Mouse (Mus musculus) MEL (cell line): ENCODE results near the gene Fcrl5. TPM values are rescaled to one million over a fixed set of nuclear protein-coding genes. Genes with fewer than 3 reads are reported as not detected.

Source experiments
- DNase-seq: peaks from one replicate; pipeline ENCODE4 v3.0.0; 2011; ENCODE audit warnings: low read depth, low spot score
- H3K27ac ChIP-seq: 2 replicates; pipeline ENCODE4 v1.5.1; 2012; ENCODE audit warnings: low read depth, mild to moderate bottlenecking, control low read depth, low read length, moderate library complexity; ENCODE audit not compliant: control insufficient read depth
- H3K27me3 ChIP-seq, 2 experiments: fragments of 150-350 bp in 1 of 2; sonication (generic) in 1 of 2; 2 replicates each; pipeline ENCODE4 v1.6.1; 2012; ENCODE audit warnings: low read length in 2 of 2, mild to moderate bottlenecking in 2 of 2, improper control_type of control experiment in 1 of 2, moderate library complexity in 1 of 2; ENCODE audit not compliant: insufficient read depth in 2 of 2, control insufficient read depth in 1 of 2
- H3K36me3 ChIP-seq, 2 experiments: 2 replicates each; pipeline ENCODE4 v1.6.1; 2012 to 2014; ENCODE audit warnings: low read length in 2 of 2, improper control_type of control experiment in 1 of 2, inconsistent platforms in 1 of 2, mild to moderate bottlenecking in 1 of 2; ENCODE audit not compliant: insufficient read depth in 2 of 2, control insufficient read depth in 1 of 2
- H3K4me1 ChIP-seq, 2 experiments: fragments of 150-350 bp in 1 of 2; sonication (generic) in 1 of 2; 2 replicates each; pipeline ENCODE4 v1.6.1; 2012; ENCODE audit warnings: low read length in 2 of 2, improper control_type of control experiment in 1 of 2, mild to moderate bottlenecking in 1 of 2; ENCODE audit not compliant: insufficient read depth in 2 of 2, control insufficient read depth in 1 of 2
- H3K4me3 ChIP-seq, 2 experiments: fragments of 150-350 bp in 1 of 2; sonication (generic) in 1 of 2; 2 replicates each; pipeline ENCODE4 v1.5.1; 2012; ENCODE audit warnings: low read depth in 2 of 2, low read length in 2 of 2, mild to moderate bottlenecking in 2 of 2, moderate library complexity in 2 of 2, control low read depth in 1 of 2, improper control_type of control experiment in 1 of 2; ENCODE audit not compliant: control insufficient read depth in 1 of 2, insufficient read depth in 1 of 2
- H3K79me2 ChIP-seq: 2 replicates; pipeline ENCODE4 v1.6.1; 2012; ENCODE audit warnings: mild to moderate bottlenecking, low read length, moderate library complexity; ENCODE audit not compliant: control insufficient read depth, poor library complexity, insufficient read depth
- H3K9ac ChIP-seq: 2 replicates; pipeline ENCODE4 v1.6.1; 2012; ENCODE audit warnings: low read depth, mild to moderate bottlenecking, control low read depth, low read length, moderate library complexity; ENCODE audit not compliant: control insufficient read depth, poor library complexity, severe bottlenecking
- H3K9me3 ChIP-seq: fragments of 150-350 bp; sonication (generic); replicated peaks from 2 replicates; pipeline ENCODE4 v1.6.1; 2012; ENCODE audit warnings: mild to moderate bottlenecking, low read length, improper control_type of control experiment, moderate library complexity; ENCODE audit not compliant: insufficient read depth
- BHLHE40 ChIP-seq: IDR thresholded peaks from 2 replicates; pipeline ENCODE4 v1.6.1; 2012; ENCODE audit warnings: low read depth, mild to moderate bottlenecking, inconsistent platforms, low read length, improper control_type of control experiment, borderline replicate concordance
- CHD1 ChIP-seq: IDR thresholded peaks from 2 replicates; pipeline ENCODE4 v1.6.1; 2012; ENCODE audit warnings: low read depth, mild to moderate bottlenecking, inconsistent platforms, low read length, improper control_type of control experiment
- CHD2 ChIP-seq: IDR thresholded peaks from 2 replicates; pipeline ENCODE4 v1.6.1; 2011; ENCODE audit warnings: low read length, improper control_type of control experiment
- CTCF ChIP-seq, 3 experiments: IDR thresholded peaks in 2 of 3; conservative IDR thresholded peaks in 1 of 3; 2 replicates each; pipeline ENCODE4 v1.5.1; 2011 to 2012; ENCODE audit warnings: low read length in 3 of 3, low read depth in 2 of 3, mild to moderate bottlenecking in 2 of 3, improper control_type of control experiment in 1 of 3, inconsistent platforms in 1 of 3, mixed read lengths in 1 of 3, moderate library complexity in 1 of 3; ENCODE audit not compliant: control insufficient read depth in 1 of 3, insufficient read depth in 1 of 3, poor library complexity in 1 of 3, severe bottlenecking in 1 of 3
- E2F4 ChIP-seq: IDR thresholded peaks from 2 replicates; pipeline ENCODE4 v1.6.1; 2011; ENCODE audit warnings: low read depth, low read length, improper control_type of control experiment, borderline replicate concordance
- ELF1 ChIP-seq: IDR thresholded peaks from 2 replicates; pipeline ENCODE4 v1.6.1; 2014; ENCODE audit warnings: low read depth, mild to moderate bottlenecking, inconsistent platforms, low read length, improper control_type of control experiment, moderate library complexity
- EP300 ChIP-seq, 2 experiments: IDR thresholded peaks; 2 replicates each; pipeline ENCODE4 v1.6.1; 2011; ENCODE audit warnings: improper control_type of control experiment in 2 of 2, low read length in 2 of 2, low read depth in 1 of 2, mild to moderate bottlenecking in 1 of 2
- ETS1 ChIP-seq: IDR thresholded peaks from 2 replicates; pipeline ENCODE4 v1.6.1; 2012; ENCODE audit warnings: low read depth, mild to moderate bottlenecking, inconsistent platforms, low read length, improper control_type of control experiment, moderate library complexity
- GABPA ChIP-seq: IDR thresholded peaks from 2 replicates; pipeline ENCODE4 v1.6.1; 2012; ENCODE audit warnings: low read depth, mild to moderate bottlenecking, inconsistent platforms, low read length, improper control_type of control experiment, moderate library complexity
- GATA1 ChIP-seq: IDR thresholded peaks from 2 replicates; pipeline ENCODE4 v1.6.1; 2011; ENCODE audit warnings: low read depth, low read length, improper control_type of control experiment
- HCFC1 ChIP-seq: IDR thresholded peaks from 2 replicates; pipeline ENCODE4 v1.6.1; 2012; ENCODE audit warnings: low read depth, mild to moderate bottlenecking, inconsistent platforms, low read length, improper control_type of control experiment, moderate library complexity
- JUND ChIP-seq: IDR thresholded peaks from 2 replicates; pipeline ENCODE4 v1.6.1; 2011; ENCODE audit warnings: low read depth, mild to moderate bottlenecking, improper control_type of control experiment, low read length
- KAT2A ChIP-seq: conservative IDR thresholded peaks from 2 replicates; pipeline ENCODE4 v1.6.1; 2012; ENCODE audit warnings: low read depth, low read length, improper control_type of control experiment, inconsistent platforms
- MAFK ChIP-seq: IDR thresholded peaks from 2 replicates; pipeline ENCODE4 v1.6.1; 2011; ENCODE audit warnings: low read depth, mild to moderate bottlenecking, low read length, improper control_type of control experiment, borderline replicate concordance
- MAZ ChIP-seq: IDR thresholded peaks from 2 replicates; pipeline ENCODE4 v1.6.1; 2012; ENCODE audit warnings: low read depth, mild to moderate bottlenecking, inconsistent platforms, low read length, improper control_type of control experiment
- MXI1 ChIP-seq: IDR thresholded peaks from 2 replicates; pipeline ENCODE4 v1.6.1; 2011; ENCODE audit warnings: mild to moderate bottlenecking, low read depth, low read length, improper control_type of control experiment
- MYB ChIP-seq: IDR thresholded peaks from 2 replicates; pipeline ENCODE4 v1.6.1; 2011; ENCODE audit warnings: mild to moderate bottlenecking, low read depth, low read length, improper control_type of control experiment
- MYC ChIP-seq: IDR thresholded peaks from 2 replicates; pipeline ENCODE4 v1.6.1; 2011; ENCODE audit warnings: low read depth, mild to moderate bottlenecking, low read length, improper control_type of control experiment, moderate library complexity
- NELFE ChIP-seq: IDR thresholded peaks from 2 replicates; pipeline ENCODE4 v1.6.1; 2011; ENCODE audit warnings: low read depth, low read length, improper control_type of control experiment
- NRF1 ChIP-seq: IDR thresholded peaks from 2 replicates; pipeline ENCODE4 v1.6.1; 2014; ENCODE audit warnings: low read depth, mild to moderate bottlenecking, inconsistent platforms, low read length, improper control_type of control experiment, moderate library complexity; ENCODE audit not compliant: poor library complexity, insufficient read depth, severe bottlenecking
- POLR2A ChIP-seq, 2 experiments: IDR thresholded peaks; 2 replicates each; pipeline ENCODE4 v1.6.1; 2011 to 2012; ENCODE audit warnings: low read length in 2 of 2, mild to moderate bottlenecking in 2 of 2, control low read depth in 1 of 2, improper control_type of control experiment in 1 of 2, low read depth in 1 of 2, moderate library complexity in 1 of 2; ENCODE audit not compliant: control insufficient read depth in 1 of 2, insufficient read depth in 1 of 2, poor library complexity in 1 of 2
- POLR2AphosphoS2 ChIP-seq: IDR thresholded peaks from 2 replicates; pipeline ENCODE4 v1.6.1; 2011; ENCODE audit warnings: low read length, improper control_type of control experiment
- POLR2AphosphoS5 ChIP-seq: IDR thresholded peaks from 2 replicates; pipeline ENCODE4 v1.6.1; 2012; ENCODE audit warnings: low read depth, borderline replicate concordance, mild to moderate bottlenecking, inconsistent platforms, low read length, moderate library complexity, mixed read lengths
- RAD21 ChIP-seq: IDR thresholded peaks from 2 replicates; pipeline ENCODE4 v1.6.1; 2011; ENCODE audit warnings: mild to moderate bottlenecking, low read depth, low read length, improper control_type of control experiment
- RCOR1 ChIP-seq: IDR thresholded peaks from 2 replicates; pipeline ENCODE4 v1.6.1; 2012; ENCODE audit warnings: low read depth, mild to moderate bottlenecking, inconsistent platforms, low read length, improper control_type of control experiment
- SIN3A ChIP-seq: IDR thresholded peaks from 2 replicates; pipeline ENCODE4 v1.6.1; 2012; ENCODE audit warnings: low read length, improper control_type of control experiment, inconsistent platforms
- TAL1 ChIP-seq: IDR thresholded peaks from 2 replicates; pipeline ENCODE4 v1.6.1; 2012; ENCODE audit warnings: mild to moderate bottlenecking, inconsistent platforms, low read length, moderate library complexity, mixed read lengths
- TBP ChIP-seq: IDR thresholded peaks from 2 replicates; pipeline ENCODE4 v1.8.0; 2011; ENCODE audit warnings: low read depth, low read length, improper control_type of control experiment
- TCF12 ChIP-seq: IDR thresholded peaks from 2 replicates; pipeline ENCODE4 v1.6.1; 2014; ENCODE audit warnings: low read depth, mild to moderate bottlenecking, inconsistent platforms, low read length, improper control_type of control experiment, moderate library complexity
- UBTF ChIP-seq: IDR thresholded peaks from 2 replicates; pipeline ENCODE4 v1.6.1; 2012; ENCODE audit warnings: low read depth, mild to moderate bottlenecking, inconsistent platforms, low read length, improper control_type of control experiment, moderate library complexity, borderline replicate concordance; ENCODE audit not compliant: insufficient read depth
- USF1 ChIP-seq: IDR thresholded peaks from 2 replicates; pipeline ENCODE4 v1.6.1; 2014; ENCODE audit warnings: low read depth, mild to moderate bottlenecking, inconsistent platforms, low read length, improper control_type of control experiment, moderate library complexity
- USF2 ChIP-seq, 2 experiments: IDR thresholded peaks; 2 replicates each; pipeline ENCODE4 v1.6.1; 2011 to 2012; ENCODE audit warnings: improper control_type of control experiment in 2 of 2, low read length in 2 of 2, borderline replicate concordance in 1 of 2, inconsistent platforms in 1 of 2, low read depth in 1 of 2, mild to moderate bottlenecking in 1 of 2; ENCODE audit not compliant: insufficient read depth in 1 of 2
- ZC3H11A ChIP-seq: IDR thresholded peaks from 2 replicates; pipeline ENCODE4 v1.6.1; 2012; ENCODE audit warnings: low read depth, mild to moderate bottlenecking, inconsistent platforms, low read length, improper control_type of control experiment
- ZKSCAN1 ChIP-seq: IDR thresholded peaks from 2 replicates; pipeline ENCODE4 v1.6.1; 2012; ENCODE audit warnings: low read depth, mild to moderate bottlenecking, inconsistent platforms, low read length, improper control_type of control experiment, moderate library complexity
- ZMIZ1 ChIP-seq: IDR thresholded peaks from 2 replicates; pipeline ENCODE4 v1.6.1; 2012; ENCODE audit warnings: low read depth, mild to moderate bottlenecking, inconsistent platforms, low read length, improper control_type of control experiment, moderate library complexity
- ZNF384 ChIP-seq: IDR thresholded peaks from 2 replicates; pipeline ENCODE4 v1.6.1; 2012; ENCODE audit warnings: low read depth, mild to moderate bottlenecking, inconsistent platforms, low read length, improper control_type of control experiment
- polyA plus RNA-seq, 2 experiments: library from polyadenylated mRNA; stranded (reverse) in 1 of 2; unstranded in 1 of 2; fragments of >175 nt in 1 of 2; fragments of >200 nt in 1 of 2; gene quantifications; 2 replicates each; pipeline versions ENCODE4 v1.2.1 to v1.2.4; 2012; ENCODE audit warnings: low replicate concordance in 2 of 2, low read depth in 1 of 2; ENCODE audit not compliant: insufficient read length in 2 of 2, insufficient read depth in 1 of 2, missing spikeins in 1 of 2
- total RNA-seq: library from RNA; depleted of rRNA; stranded (reverse); fragments of 300-350 nt; gene quantifications from 2 replicates; pipeline ENCODE4 v1.2.3, GENCODE M21; 2012

Fcrl5 gene
- total and polyA plus RNA-seq, 3 experiments, result 0.03 TPM; not detected in 2

DNA sequence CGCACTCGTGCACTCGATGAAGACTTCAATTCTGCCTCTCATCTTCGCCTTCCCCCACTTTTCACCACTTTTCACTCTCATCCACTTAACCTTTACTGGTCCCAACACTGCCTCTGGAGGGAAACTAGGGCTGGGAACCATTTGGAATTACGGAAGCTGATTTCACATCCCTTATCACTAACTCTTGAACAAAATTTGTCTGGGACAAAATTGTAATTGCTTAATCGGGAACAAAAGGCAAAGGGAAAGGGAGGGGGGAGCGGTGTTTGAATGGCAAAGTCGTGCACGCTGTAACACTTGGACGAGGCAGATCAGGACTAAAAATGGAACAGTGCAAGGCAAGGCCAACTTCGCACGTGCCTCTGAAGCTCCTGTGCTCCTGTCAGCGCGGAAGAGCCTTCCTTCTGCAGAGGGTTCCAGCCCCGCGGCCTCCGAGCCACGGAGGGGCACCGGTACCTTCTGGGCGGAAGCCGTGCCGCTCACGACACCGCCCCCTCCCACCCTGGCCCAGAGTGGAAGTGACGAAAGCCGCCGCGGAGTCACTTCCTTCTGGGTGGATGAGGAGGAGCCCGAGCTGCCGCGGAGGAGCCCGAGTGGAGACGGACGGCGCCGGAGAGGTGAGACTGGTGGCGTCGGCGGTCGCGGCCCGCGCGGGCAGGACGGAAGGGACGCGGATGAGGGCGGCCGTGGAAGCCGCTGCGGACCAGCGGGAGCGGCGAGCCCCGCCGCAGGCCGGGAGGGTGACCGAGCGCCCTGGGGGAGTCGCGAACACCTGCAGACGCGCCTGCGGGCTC, 89.7 kb downstream of the Fcrl5 start, which contains the start of gene Etv3:
Gene Etv3, plus strand, starts transcription at position 365 of the 794 bp plus-strand sequence.
- H3K4me1 ChIP-seq, result peaks cover 2 to 10% of the 10 kb centered on the region in 2 experiments; a peak in 3 of 4 replicates
- peaks cover 3 to 9% of the 10 kb centered on the region in 2 experiments; a peak in 3 of 4 replicates for H3K36me3 ChIP-seq
- H3K27ac ChIP-seq, result peak within 1 kb of the TSS; percentile 16; the same call in 1 of the 2 replicates
- peak; percentile 90 for DNase-seq
- peaks cover 2 to 5% of the 10 kb centered on the region in 2 experiments for H3K27me3 ChIP-seq
- peaks cover 11% of the 10 kb centered on the region for H3K79me2 ChIP-seq
- peak within 1 kb of the TSS; percentile 88 for H3K9ac ChIP-seq
- peak within 1 kb of the TSS; percentile 71 to 90 for H3K4me3 ChIP-seq
- H3K9me3 ChIP-seq, result no peaks in the 10 kb centered on the region
- TF ChIP-seq USF2 (IDR thresholded peaks at IDR 0.05; ENCODE audit: borderline replicate concordance in 1 of 2, insufficient read depth in 1 of 2, low read depth in 1 of 2, low read length in 2 of 2) (no peak), MAFK (no peak), ELF1 (peak; percentile 66), CTCF (IDR thresholded peaks at IDR 0.05 in 2 of 3, conservative IDR thresholded peaks at IDR 0.05 in 1 of 3; ENCODE audit: control insufficient read depth in 1 of 3, insufficient read depth in 1 of 3, low read depth in 2 of 3, low read length in 3 of 3, poor library complexity in 1 of 3, severe bottlenecking in 1 of 3) (peak in 1 of 3 experiments; percentile 9; a peak in 1 of 6 replicates), TCF12 (peak; percentile 63), POLR2A (IDR thresholded peaks at IDR 0.05; ENCODE audit: control insufficient read depth in 1 of 2, insufficient read depth in 1 of 2, low read depth in 1 of 2, low read length in 2 of 2, poor library complexity in 1 of 2) (peak; percentile 93 to 94), POLR2AphosphoS5 (no peak), CHD2 (no peak), BHLHE40 (no peak), SIN3A (0 out of 2 replicates have a peak, but pooled peaks have one; percentile 40), MYC (no peak), RCOR1 (no peak), ZC3H11A (no peak), POLR2AphosphoS2 (peak; percentile 87; the same call in 1 of the 2 replicates), NELFE (peak; percentile 89), MYB (no peak), EP300 (IDR thresholded peaks at IDR 0.05; ENCODE audit: low read depth in 1 of 2, low read length in 2 of 2) (no peak), GABPA (no peak), NRF1 (no peak), E2F4 (no peak), ZMIZ1 (peak; percentile 72), RAD21 (no peak), ETS1 (peak; percentile 8; the same call in 1 of the 2 replicates), MAZ (peak; percentile 85; the same call in 1 of the 2 replicates), CHD1 (no peak), ZKSCAN1 (no peak), KAT2A (no peak), UBTF (no peak), GATA1 (no peak), TAL1 (no peak), MXI1 (peak; percentile 22; the same call in 1 of the 2 replicates), USF1 (no peak), ZNF384 (no peak), TBP (peak; percentile 54; the same call in 1 of the 2 replicates), JUND (no peak), HCFC1 (peak; percentile 82)
